Mouse (Mus musculus) stomach, postnatal 0 days (tissue): ENCODE data around the gene Cd300lf. TPM values are rescaled to one million over a fixed set of nuclear protein-coding genes. Genes with fewer than 3 reads are reported as not detected.

Experiments
- ATAC-seq: fragments of 200-750 bp; cut with Nextera tagmentation; 2 replicates; pipeline ENCODE4 v1.8.0; 2017; ENCODE audit not compliant: low FRiP score, low TSS enrichment
- DNase-seq: peaks from one replicate; pipeline ENCODE4 v3.0.0-alpha.2; 2016; ENCODE audit warnings: low spot score
- H3K27ac ChIP-seq: fragments of 300-500 bp; sonication (generic); replicated peaks from 2 replicates; pipeline ENCODE4 v1.5.1; 2014; ENCODE audit warnings: mild to moderate bottlenecking, control low read depth
- H3K27me3 ChIP-seq: fragments of 300-500 bp; sonication (generic); 2 replicates; pipeline ENCODE4 v1.6.1; 2014; ENCODE audit warnings: low read length; ENCODE audit not compliant: control insufficient read depth, insufficient read depth
- H3K36me3 ChIP-seq: fragments of 300-500 bp; sonication (generic); 2 replicates; pipeline ENCODE4 v1.6.1; 2014; ENCODE audit warnings: low read length, mixed read lengths; ENCODE audit not compliant: control insufficient read depth, insufficient read depth
- H3K4me1 ChIP-seq: fragments of 300-500 bp; sonication (generic); replicated peaks from 2 replicates; pipeline ENCODE4 v1.6.1; 2014; ENCODE audit warnings: antibody characterized with exemption; ENCODE audit not compliant: control insufficient read depth, insufficient read depth
- H3K4me2 ChIP-seq: fragments of 300-500 bp; sonication (generic); replicated peaks from 2 replicates; pipeline ENCODE4 v1.6.1; 2014; ENCODE audit warnings: low read depth, mild to moderate bottlenecking, control low read depth, moderate library complexity
- H3K4me3 ChIP-seq: fragments of 300-500 bp; sonication (generic); 2 replicates; pipeline ENCODE4 v1.5.1; 2014; ENCODE audit warnings: low read depth, low read length, control low read depth
- H3K9ac ChIP-seq: fragments of 300-500 bp; sonication (generic); 2 replicates; pipeline ENCODE4 v1.6.1; 2014; ENCODE audit warnings: mild to moderate bottlenecking, low read length, control low read depth, mixed read lengths
- H3K9me3 ChIP-seq: fragments of 300-500 bp; sonication (generic); 2 replicates; pipeline ENCODE4 v1.6.1; 2016; ENCODE audit warnings: low read length; ENCODE audit not compliant: control insufficient read depth
- CTCF ChIP-seq: IDR thresholded peaks from 2 replicates; pipeline ENCODE4 v1.5.1; 2016; ENCODE audit warnings: antibody characterized with exemption, low read depth, mild to moderate bottlenecking, moderate library complexity
- EP300 ChIP-seq: optimal IDR thresholded peaks from 2 replicates; pipeline ENCODE3; 2016; ENCODE audit warnings: antibody characterized with exemption
- WGBS: fragments of 180-500 bp; shearing (Covaris S2); extraction: QIAGEN DNeasy Blood & Tissue Kit; methylation state at CpG from one replicate; pipeline ENCODE4 v1.1.7; 2014; 5-methylcytosine and 5-hydroxymethylcytosine counted together
- polyA plus RNA-seq: library from polyadenylated mRNA; unstranded; fragments of >200 nt; fragmentation: Nextera tagmentation; extraction: Ambion mirVana; gene quantifications from 2 replicates; pipeline ENCODE4 v1.2.1, GENCODE M21; 2015

Cd300lf gene
- polyA plus RNA-seq, 1 experiment from 2014 or later: 0.47 TPM

DNA sequence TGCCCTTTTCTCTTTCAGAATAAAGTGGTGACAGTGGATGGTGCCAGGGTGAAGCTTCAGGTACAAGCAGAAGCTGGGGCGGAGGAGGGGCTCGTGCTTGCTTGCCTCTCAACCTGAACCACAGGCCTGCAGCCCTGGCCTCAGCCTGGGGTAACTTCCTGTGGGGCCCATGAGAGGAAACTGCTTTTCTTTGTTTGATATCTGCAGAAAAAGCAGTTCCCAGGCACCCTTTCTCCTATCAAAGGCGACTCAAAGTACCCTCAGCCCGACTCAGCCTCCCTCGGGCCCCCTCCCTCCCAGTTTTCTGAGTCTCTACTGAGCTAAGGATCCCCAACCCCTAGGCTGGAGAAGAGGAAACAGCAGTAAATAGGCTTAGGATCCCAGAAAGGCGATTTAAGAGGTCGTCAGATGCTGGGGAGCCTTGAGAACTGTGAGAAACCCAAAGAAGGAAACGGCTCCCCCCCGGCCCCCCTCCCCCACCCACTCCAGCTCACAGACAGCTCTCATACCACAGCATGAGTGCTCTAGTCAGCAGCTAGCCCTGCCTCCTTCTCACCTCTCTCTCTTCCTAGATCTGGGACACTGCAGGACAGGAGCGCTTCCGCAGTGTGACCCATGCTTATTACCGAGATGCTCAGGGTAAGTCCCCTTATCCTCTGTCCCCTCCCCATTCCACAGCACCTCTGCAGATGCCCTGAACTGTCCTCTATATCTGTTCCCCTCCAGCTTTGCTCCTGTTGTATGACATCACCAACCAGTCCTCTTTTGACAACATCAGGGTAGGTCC is 24.3 kb upstream of the Cd300lf start:
- H3K4me1 ChIP-seq: no peaks in the 10 kb centered on the region
- H3K9me3 ChIP-seq: no peaks in the 10 kb centered on the region
- no peak for DNase-seq
- H3K4me2 ChIP-seq: no peak overlapping the region
- 23% methylated on average over 12 of the region's 12 CpGs for WGBS
- no peaks in the 10 kb centered on the region for H3K27me3 ChIP-seq
- ATAC-seq: no peak
- H3K27ac ChIP-seq: no peak overlapping the region; the same call in 1 of the 2 replicates
- TF ChIP-seq EP300 (no peak), CTCF (no peak)
- H3K9ac ChIP-seq: no peak overlapping the region
- H3K36me3 ChIP-seq: no peaks in the 10 kb centered on the region
- no peak overlapping the region for H3K4me3 ChIP-seq

DNA sequence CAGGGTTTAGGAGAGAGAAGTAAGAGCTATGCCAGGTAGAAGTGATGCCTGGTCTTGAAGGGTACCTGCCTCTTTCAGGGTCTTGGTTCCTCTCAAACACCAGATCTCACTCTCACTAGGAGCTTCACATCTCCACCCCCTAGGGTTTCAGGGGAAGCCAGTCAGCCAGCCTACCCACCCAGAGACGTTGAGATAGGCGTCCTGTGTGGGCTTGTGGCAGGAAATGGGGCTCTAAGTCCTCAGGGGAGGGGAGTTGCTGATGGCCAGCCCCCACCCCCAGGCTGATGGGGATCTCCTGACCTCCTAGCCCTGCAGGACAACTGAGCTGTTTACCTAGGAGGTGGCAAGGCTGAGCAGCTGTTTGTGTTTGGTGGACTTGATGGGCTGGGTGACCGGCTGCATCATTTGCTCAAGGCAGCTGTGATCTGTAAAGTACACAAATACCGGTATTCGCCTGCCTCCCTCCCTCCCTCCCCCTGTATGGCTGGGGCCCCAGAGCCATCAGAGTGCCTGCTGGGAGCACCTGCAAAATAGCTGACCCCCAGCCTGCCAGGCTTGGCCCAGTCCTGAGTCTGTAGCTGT is 21.4 kb upstream of the Cd300lf start:
- DNase-seq (no peak), ATAC-seq (no peak)
- 5% methylated on average over 5 of the region's 5 CpGs for WGBS
- Histone ChIP-seq H3K9me3 (no peaks in the 10 kb centered on the region), H3K36me3 (no peaks in the 10 kb centered on the region), H3K4me1 (no peaks in the 10 kb centered on the region), H3K4me2 (no peak overlapping the region), H3K27me3 (no peaks in the 10 kb centered on the region), H3K27ac (no peak overlapping the region), H3K9ac (0 out of 2 replicates have a peak overlapping the region, but pooled peaks have one; percentile 13), H3K4me3 (no peak overlapping the region)
- TF ChIP-seq CTCF (no peak), EP300 (no peak)

DNA sequence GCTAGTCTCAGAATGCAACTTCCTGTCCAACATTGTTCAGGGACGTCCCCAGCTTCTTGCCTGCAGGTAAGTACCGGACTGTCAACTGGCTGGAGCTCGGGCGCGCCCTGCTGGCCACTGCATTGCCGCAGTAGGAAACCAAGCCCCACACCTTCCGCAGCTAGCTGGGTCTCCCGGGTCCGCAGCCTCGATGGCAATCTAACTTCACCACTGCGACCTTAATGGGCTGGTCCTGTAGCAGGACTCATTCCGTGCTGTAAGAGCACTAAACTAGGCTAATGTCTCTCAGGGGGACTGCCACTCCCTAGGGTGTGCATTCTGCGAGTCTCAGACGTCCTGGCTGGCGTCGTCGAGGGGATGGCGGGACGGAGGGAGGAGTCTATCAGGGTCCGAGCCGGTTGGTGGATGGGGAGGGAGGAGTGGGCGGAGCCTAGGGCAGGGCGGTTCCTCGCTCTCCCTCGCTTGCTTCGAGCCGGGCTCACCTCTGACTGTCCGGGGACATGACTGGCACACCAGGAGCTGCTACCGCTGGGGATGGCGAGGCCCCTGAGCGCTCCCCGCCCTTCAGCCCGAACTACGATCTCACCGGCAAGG is 20.0 kb upstream of the Cd300lf start:
- peak; percentile 91 for TF ChIP-seq CTCF
- no peak for TF ChIP-seq EP300
- Histone ChIP-seq H3K4me1 (no peaks in the 10 kb centered on the region), H3K9me3 (no peaks in the 10 kb centered on the region), H3K9ac (peak overlapping the region; percentile 35; the same call in 1 of the 2 replicates), H3K4me2 (peak overlapping the region; percentile 41), H3K27me3 (no peaks in the 10 kb centered on the region), H3K4me3 (peak overlapping the region; percentile 15), H3K27ac (no peak overlapping the region), H3K36me3 (no peaks in the 10 kb centered on the region)
- WGBS: under 1% methylated on average over 34 of the region's 35 CpGs
- DNase-seq (peak; percentile 87), ATAC-seq (peak; percentile 86)

DNA sequence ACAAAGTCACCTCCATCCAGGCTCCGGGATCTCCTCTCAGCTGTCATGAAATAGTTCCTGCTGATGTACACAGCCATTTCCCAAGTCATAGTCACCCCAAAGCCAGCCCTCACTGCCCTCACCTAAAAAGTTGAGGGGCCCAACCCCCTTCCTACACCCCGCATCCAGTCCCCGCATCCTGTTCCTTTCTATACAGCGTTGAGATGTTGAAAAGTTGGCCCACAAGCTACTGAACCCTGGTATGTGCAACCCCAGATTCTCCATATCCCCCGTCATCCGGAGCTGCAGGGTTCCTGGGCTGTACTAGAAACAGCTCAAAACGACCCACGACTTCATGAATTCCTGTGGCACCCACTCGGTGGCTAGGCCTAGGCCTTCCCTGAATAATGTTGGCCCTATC is 19.3 kb upstream of the Cd300lf start:
- 77% methylated on average over 9 of the region's 9 CpGs for WGBS
- no peak for TF ChIP-seq CTCF
- TF ChIP-seq EP300: no peak

DNA sequence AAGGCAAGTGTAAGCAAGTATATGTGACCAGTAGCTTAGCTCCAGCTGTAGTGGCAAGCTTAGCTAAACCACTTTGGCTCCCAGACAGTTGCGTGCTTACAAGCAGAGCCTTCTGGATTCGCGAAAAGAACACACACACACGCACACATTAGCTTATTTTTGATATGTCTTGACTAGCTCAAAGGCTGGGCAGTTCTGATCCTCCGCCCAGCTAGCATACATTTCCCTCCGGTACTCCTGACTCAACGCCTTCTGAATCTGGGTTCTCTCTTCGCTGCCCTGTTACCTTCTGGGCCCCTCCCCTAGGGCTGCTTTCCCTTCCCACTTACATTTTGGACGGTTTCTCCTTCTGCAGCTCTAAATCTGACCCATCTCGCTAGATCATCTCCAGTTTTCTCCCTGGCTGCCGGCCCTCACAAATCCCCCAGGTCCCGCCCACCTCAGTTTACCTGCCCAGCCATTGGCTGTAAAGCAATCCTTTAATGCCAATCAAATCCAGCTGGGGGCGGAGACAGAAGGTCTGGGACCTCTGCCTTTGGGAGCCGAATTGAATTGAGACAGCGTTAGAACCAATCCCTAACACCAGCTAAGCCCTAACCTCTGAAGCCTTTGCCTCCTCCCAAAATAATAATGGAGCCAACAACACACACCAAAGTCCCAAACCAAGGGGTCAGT is 18.1 kb upstream of the Cd300lf start:
- H3K4me3 ChIP-seq: peak overlapping the region; percentile 8; the same call in 1 of the 2 replicates
- H3K27ac ChIP-seq: no peak overlapping the region
- peak overlapping the region; percentile 39 for H3K4me2 ChIP-seq
- H3K36me3 ChIP-seq: no peaks in the 10 kb centered on the region
- no peak; the same call in 1 of the 2 replicates for TF ChIP-seq CTCF
- TF ChIP-seq EP300: no peak
- no peaks in the 10 kb centered on the region for H3K4me1 ChIP-seq
- ATAC-seq (no peak), DNase-seq (peak; percentile 72)
- no peak overlapping the region for H3K9ac ChIP-seq
- 4% methylated on average over 15 of the region's 15 CpGs for WGBS
- H3K9me3 ChIP-seq: no peaks in the 10 kb centered on the region
- no peaks in the 10 kb centered on the region for H3K27me3 ChIP-seq

More for the DNA sequence above, 19.3 kb upstream of the Cd300lf start:
- ATAC-seq (no peak), DNase-seq (no peak)
- Histone ChIP-seq H3K4me1 (no peaks in the 10 kb centered on the region), H3K4me3 (no peak overlapping the region), H3K27me3 (no peaks in the 10 kb centered on the region), H3K9ac (no peak overlapping the region), H3K36me3 (no peaks in the 10 kb centered on the region), H3K27ac (no peak overlapping the region), H3K9me3 (no peaks in the 10 kb centered on the region), H3K4me2 (no peak overlapping the region; the same call in 1 of the 2 replicates)
